Mouse (Mus musculus) hematopoietic stem cell, adult 5-6 weeks (primary cell): ENCODE data around the gene 5031439G07Rik. TPM values are rescaled to one million over a fixed set of nuclear protein-coding genes. Genes with fewer than 3 reads are reported as not detected.
"Not testable (repeated sequence)": the region's sequence is repeated elsewhere in the genome, so short reads cannot be mapped to it uniquely, and the experiment has no call there.

Source experiments
- ATAC-seq, 2 experiments: fragments of 125-278 bp in 1 of 2; replicated peaks in 1 of 2; 2 replicates each; pipeline ENCODE4 v1.8.0; 2016 to 2017; ENCODE audit warnings: inconsistent platforms in 2 of 2, mild to moderate bottlenecking in 2 of 2, moderate number of reproducible peaks in 2 of 2, low read depth in 1 of 2, moderate TSS enrichment in 1 of 2; ENCODE audit not compliant: low FRiP score in 2 of 2, poor library complexity in 2 of 2, severe bottlenecking in 2 of 2, insufficient read depth in 1 of 2, low TSS enrichment in 1 of 2
- total RNA-seq: library from RNA; stranded (forward); fragments of 172-1452, 232-1000 nt; gene quantifications from 2 replicates; pipeline ENCODE4 v1.2.3, GENCODE M21; 2017

The 5031439G07Rik gene
- total RNA-seq: 11.9 and 12.4 TPM in 2 replicates

- ATAC-seq: peak; percentile 78 to 91
These were observed at the start of gene 5031439G07Rik for GRCm38 (mm10) chr15:84987874-84988825. Gene 5031439G07Rik (minus strand): TSS chr15:84988551.

GRCm38 (mm10) chr15:85037343-85037690, 49.0 kb upstream of the 5031439G07Rik start:
- ATAC-seq: no peak

- ATAC-seq: peak; percentile 92 to 96
These were observed 48.4 kb upstream of the 5031439G07Rik start for GRCm38 (mm10) chr15:85036566-85037342.

GRCm38 (mm10) chr15:85033916-85034315, 45.6 kb upstream of the 5031439G07Rik start:
- ATAC-seq: not testable (repeated sequence)

- ATAC-seq: no peak
These were observed 43.5 kb upstream of the 5031439G07Rik start for GRCm38 (mm10) chr15:85031866-85032265.

- not testable (repeated sequence) for ATAC-seq
These were observed 42.3 kb upstream of the 5031439G07Rik start for GRCm38 (mm10) chr15:85030643-85031042.

- not testable (repeated sequence) for ATAC-seq
These were observed 40.3 kb upstream of the 5031439G07Rik start, which contains the start of gene Fam118a for GRCm38 (mm10) chr15:85028648-85029047. Gene Fam118a (plus strand): TSS chr15:85028948.

- no peak for ATAC-seq
These were observed 39.4 kb upstream of the 5031439G07Rik start for GRCm38 (mm10) chr15:85027740-85028139.

GRCm38 (mm10) chr15:85026197-85026596, 37.8 kb upstream of the 5031439G07Rik start:
- no peak for ATAC-seq

GRCm38 (mm10) chr15:85022211-85022610, 33.9 kb upstream of the 5031439G07Rik start:
- ATAC-seq: no peak

- ATAC-seq: no peak
These were observed 28.8 kb upstream of the 5031439G07Rik start, which contains the start of gene Upk3a for GRCm38 (mm10) chr15:85016951-85017664. Gene Upk3a (plus strand): TSS chr15:85017141.

- ATAC-seq: no peak
These were observed 27.4 kb upstream of the 5031439G07Rik start for GRCm38 (mm10) chr15:85015771-85016170.

- ATAC-seq: no peak
These were observed 24.3 kb upstream of the 5031439G07Rik start for GRCm38 (mm10) chr15:85012662-85013054.

- no peak for ATAC-seq
These were observed 23.7 kb upstream of the 5031439G07Rik start for GRCm38 (mm10) chr15:85011895-85012661.

GRCm38 (mm10) chr15:85009666-85010065, 21.3 kb upstream of the 5031439G07Rik start:
- no peak for ATAC-seq

GRCm38 (mm10) chr15:85000984-85001982, 12.9 kb upstream of the 5031439G07Rik start:
- peak; percentile 91 to 97 for ATAC-seq
